Mouse (Mus musculus) hindbrain, postnatal 0 days (tissue): ENCODE measurements around the gene Adra2b. TPM values are rescaled to one million over a fixed set of nuclear protein-coding genes. Genes with fewer than 3 reads are reported as not detected.

Experiments
- ATAC-seq: fragments of 200-750 bp; cut with Nextera tagmentation; 2 replicates; pipeline ENCODE4 v1.8.0; 2017; ENCODE audit warnings: mild to moderate bottlenecking, moderate TSS enrichment, moderate library complexity
- DNase-seq: peaks from one replicate; pipeline ENCODE4 v3.0.0-alpha.2; 2015; ENCODE audit warnings: low spot score
- H3K27ac ChIP-seq: fragments of 300-500 bp; sonication (generic); 2 replicates; pipeline ENCODE4 v1.5.1; 2014; ENCODE audit warnings: mild to moderate bottlenecking
- H3K27me3 ChIP-seq: fragments of 300-500 bp; sonication (generic); 2 replicates; pipeline ENCODE4 v1.6.1; 2014; ENCODE audit warnings: low read length, mixed read lengths; ENCODE audit not compliant: insufficient read depth
- H3K36me3 ChIP-seq: fragments of 300-500 bp; sonication (generic); 2 replicates; pipeline ENCODE4 v1.6.1; 2014; ENCODE audit warnings: low read length, mixed read lengths; ENCODE audit not compliant: insufficient read depth
- H3K4me1 ChIP-seq: fragments of 300-500 bp; sonication (generic); 2 replicates; pipeline ENCODE4 v1.6.1; 2014; ENCODE audit warnings: antibody characterized with exemption, low read length, mixed read lengths; ENCODE audit not compliant: insufficient read depth
- H3K4me2 ChIP-seq: fragments of 300-500 bp; sonication (generic); 2 replicates; pipeline ENCODE4 v1.6.1; 2014; ENCODE audit warnings: low read depth, mild to moderate bottlenecking, low read length, moderate library complexity, mixed read lengths
- H3K4me3 ChIP-seq: fragments of 300-500 bp; sonication (generic); 2 replicates; pipeline ENCODE4 v1.5.1; 2014; ENCODE audit warnings: low read length
- H3K9ac ChIP-seq: fragments of 300-500 bp; sonication (generic); replicated peaks from 2 replicates; pipeline ENCODE4 v1.6.1; 2014; ENCODE audit warnings: mild to moderate bottlenecking, low read length, moderate library complexity, mixed read lengths
- H3K9me3 ChIP-seq: fragments of 300-500 bp; sonication (generic); 2 replicates; pipeline ENCODE4 v1.6.1; 2016; ENCODE audit warnings: low read length, mixed read lengths
- CTCF ChIP-seq: IDR thresholded peaks from 2 replicates; pipeline ENCODE4 v1.5.1; 2016; ENCODE audit warnings: antibody characterized with exemption, control low read depth, low read depth
- WGBS: fragments of 180-500 bp; shearing (Covaris S2); extraction: QIAGEN DNeasy Blood & Tissue Kit; methylation state at CpG from one replicate; pipeline ENCODE4 v1.1.7; 2014; 5-methylcytosine and 5-hydroxymethylcytosine counted together
- polyA plus RNA-seq: library from polyadenylated mRNA; unstranded; fragments of >200 nt; fragmentation: Nextera tagmentation; extraction: Ambion mirVana; gene quantifications from 2 replicates; pipeline ENCODE4 v1.2.1, GENCODE M21; 2015
- total RNA-seq: library from RNA; depleted of rRNA; stranded (reverse); fragments of >200 nt; gene quantifications from 2 replicates; pipeline ENCODE4 v1.2.3, GENCODE M21; 2014

Adra2b gene
- total and polyA plus RNA-seq, 2 experiments from 2014 or later: 0.89 to 0.99 TPM

GRCm38 (mm10) chr2:127379250-127379649 lies 16.2 kb downstream of the Adra2b start:
- Histone ChIP-seq H3K27ac (no peak overlapping the region), H3K4me1 (peaks cover 6% of the 10 kb centered on the region), H3K9me3 (no peaks in the 10 kb centered on the region), H3K36me3 (no peaks in the 10 kb centered on the region), H3K4me3 (no peak overlapping the region), H3K27me3 (no peaks in the 10 kb centered on the region), H3K4me2 (no peak overlapping the region), H3K9ac (no peak overlapping the region)
- WGBS: 58% methylated on average over 3 of the region's 3 CpGs
- DNase-seq (no peak), ATAC-seq (no peak)
- TF ChIP-seq CTCF: no peak

- H3K27me3 ChIP-seq: no peaks in the 10 kb centered on the region
- H3K4me3 ChIP-seq: no peak overlapping the region
- H3K9ac ChIP-seq: no peak overlapping the region
- H3K9me3 ChIP-seq: no peaks in the 10 kb centered on the region
- no peaks in the 10 kb centered on the region for H3K4me1 ChIP-seq
- no peak overlapping the region for H3K27ac ChIP-seq
- H3K36me3 ChIP-seq: no peaks in the 10 kb centered on the region
- H3K4me2 ChIP-seq: no peak overlapping the region
- ATAC-seq (no peak), DNase-seq (no peak)
- no peak for TF ChIP-seq CTCF
- WGBS: 76% methylated on average over 7 of the region's 7 CpGs
These were observed 20.9 kb downstream of the Adra2b start for GRCm38 (mm10) chr2:127383881-127384280.

DNA sequence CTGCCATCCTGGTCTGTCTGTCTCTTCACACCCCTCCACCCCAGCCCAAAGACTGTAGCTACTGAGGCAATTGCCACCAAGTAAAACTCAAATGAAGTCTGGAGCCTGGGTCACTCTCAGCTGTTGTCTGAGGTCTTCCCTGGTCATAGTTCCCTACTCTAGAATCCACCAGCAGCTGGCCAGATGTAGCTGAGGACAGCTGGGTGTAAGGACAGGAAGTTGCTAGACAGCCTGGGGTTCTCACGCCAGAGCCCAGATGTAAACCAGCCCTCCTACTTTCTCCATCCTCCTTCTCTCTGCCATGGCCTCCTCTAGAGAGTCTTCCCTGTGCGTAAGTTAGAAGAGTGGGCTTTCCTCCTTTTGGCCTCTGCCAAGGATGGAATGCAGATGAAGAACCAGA lies 24.5 kb downstream of the Adra2b start:
- H3K27me3 ChIP-seq: no peaks in the 10 kb centered on the region
- H3K4me3 ChIP-seq: no peak overlapping the region
- H3K9ac ChIP-seq: no peak overlapping the region
- DNase-seq (no peak), ATAC-seq (no peak)
- H3K9me3 ChIP-seq: no peaks in the 10 kb centered on the region
- H3K4me2 ChIP-seq: no peak overlapping the region
- no peak for TF ChIP-seq CTCF
- no peak overlapping the region for H3K27ac ChIP-seq
- H3K4me1 ChIP-seq: no peaks in the 10 kb centered on the region
- H3K36me3 ChIP-seq: no peaks in the 10 kb centered on the region
- 86% methylated on average over 2 of the region's 2 CpGs for WGBS

- WGBS: 87% methylated on average over 3 of the region's 3 CpGs
- H3K4me2 ChIP-seq: no peak overlapping the region
- H3K36me3 ChIP-seq: no peaks in the 10 kb centered on the region
- no peaks in the 10 kb centered on the region for H3K9me3 ChIP-seq
- no peak for DNase-seq
- no peaks in the 10 kb centered on the region for H3K27me3 ChIP-seq
- H3K27ac ChIP-seq: no peak overlapping the region
- no peak for ATAC-seq
- no peaks in the 10 kb centered on the region for H3K4me1 ChIP-seq
- no peak overlapping the region for H3K4me3 ChIP-seq
- no peak overlapping the region for H3K9ac ChIP-seq
- TF ChIP-seq CTCF: no peak
These were observed 27.3 kb downstream of the Adra2b start for GRCm38 (mm10) chr2:127390352-127390751.

DNA sequence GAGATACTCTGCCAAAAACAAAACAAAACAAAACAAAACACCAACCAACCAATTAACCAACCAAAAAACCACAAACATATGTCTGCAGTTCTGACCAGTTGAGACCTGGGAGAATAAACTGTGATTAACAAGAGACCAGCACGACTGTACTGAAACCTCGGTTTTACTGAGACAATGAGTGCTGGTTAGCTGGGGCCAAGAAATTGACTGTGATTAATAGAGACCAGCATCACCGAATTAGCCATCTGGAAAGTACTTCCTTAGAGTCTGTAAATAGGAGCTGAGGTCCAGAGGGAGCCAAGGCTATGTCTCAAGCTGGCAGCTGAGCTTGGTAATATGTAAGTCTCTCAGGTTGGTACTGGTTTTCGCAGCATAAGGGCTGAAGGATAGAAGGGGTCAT lies 27.8 kb downstream of the Adra2b start:
- WGBS: 46% methylated on average over 4 of the region's 4 CpGs
- DNase-seq (no peak), ATAC-seq (no peak)
- Histone ChIP-seq H3K4me3 (no peak overlapping the region), H3K4me1 (no peaks in the 10 kb centered on the region), H3K27ac (no peak overlapping the region), H3K9ac (no peak overlapping the region), H3K9me3 (no peaks in the 10 kb centered on the region), H3K4me2 (no peak overlapping the region), H3K27me3 (no peaks in the 10 kb centered on the region), H3K36me3 (no peaks in the 10 kb centered on the region)
- TF ChIP-seq CTCF: no peak

- Histone ChIP-seq H3K4me2 (no peak overlapping the region), H3K4me3 (no peak overlapping the region), H3K9ac (no peak overlapping the region), H3K9me3 (no peaks in the 10 kb centered on the region), H3K36me3 (no peaks in the 10 kb centered on the region), H3K27ac (no peak overlapping the region), H3K27me3 (no peaks in the 10 kb centered on the region), H3K4me1 (no peaks in the 10 kb centered on the region)
- ATAC-seq: no peak
- TF ChIP-seq CTCF: no peak
- DNase-seq: no peak
- WGBS: 74% methylated on average over 3 of the region's 3 CpGs
These were observed 28.3 kb downstream of the Adra2b start for GRCm38 (mm10) chr2:127391323-127391722.

DNA sequence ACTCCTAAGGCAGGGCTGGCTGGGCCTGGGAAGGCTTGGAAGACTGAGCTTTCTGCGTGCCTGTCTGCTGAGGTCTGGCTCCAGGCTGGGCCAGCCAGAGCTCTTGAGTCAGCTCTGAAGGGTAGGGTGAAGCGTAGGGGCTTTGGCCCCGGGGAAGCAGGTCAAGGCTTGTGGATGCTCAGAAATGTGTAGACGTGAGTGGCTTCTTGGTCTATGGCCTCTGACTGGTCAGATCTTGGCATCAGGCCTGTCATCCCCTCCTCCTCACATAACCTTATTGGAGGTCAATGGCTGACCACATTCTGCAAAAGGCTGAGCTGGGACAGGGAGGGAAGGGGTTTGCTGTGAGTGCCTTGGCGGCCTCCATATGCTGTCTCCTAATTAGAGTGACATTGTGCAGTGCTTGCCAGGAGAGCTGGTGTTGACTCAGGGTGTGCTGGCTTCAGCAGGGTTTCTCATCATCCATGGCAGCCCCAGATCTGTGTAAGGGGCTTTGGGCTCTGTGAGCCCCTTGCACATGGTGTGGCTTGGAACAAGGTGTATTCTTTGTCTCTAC lies 31.7 kb downstream of the Adra2b start:
- H3K9ac ChIP-seq: no peak overlapping the region
- H3K4me1 ChIP-seq: no peaks in the 10 kb centered on the region
- DNase-seq: no peak
- no peak overlapping the region for H3K27ac ChIP-seq
- TF ChIP-seq CTCF: no peak
- H3K4me2 ChIP-seq: no peak overlapping the region
- no peak for ATAC-seq
- H3K36me3 ChIP-seq: no peaks in the 10 kb centered on the region
- WGBS: 85% methylated on average over 5 of the region's 5 CpGs
- no peaks in the 10 kb centered on the region for H3K27me3 ChIP-seq
- no peak overlapping the region for H3K4me3 ChIP-seq
- no peaks in the 10 kb centered on the region for H3K9me3 ChIP-seq
